Mouse (Mus musculus) stomach, postnatal 0 days (tissue): ENCODE data around the gene Dgcr8. TPM values are rescaled to one million over a fixed set of nuclear protein-coding genes. Genes with fewer than 3 reads are reported as not detected.
A peak's percentile ranks its signal among the peaks of the same experiment; 100 is the strongest.

Experiments used
- ATAC-seq: fragments of 200-750 bp; cut with Nextera tagmentation; 2 replicates; pipeline ENCODE4 v1.8.0; 2017; ENCODE audit not compliant: low FRiP score, low TSS enrichment
- DNase-seq: peaks from one replicate; pipeline ENCODE4 v3.0.0-alpha.2; 2016; ENCODE audit warnings: low spot score
- H3K27ac ChIP-seq: fragments of 300-500 bp; sonication (generic); replicated peaks from 2 replicates; pipeline ENCODE4 v1.5.1; 2014; ENCODE audit warnings: mild to moderate bottlenecking, control low read depth
- H3K27me3 ChIP-seq: fragments of 300-500 bp; sonication (generic); 2 replicates; pipeline ENCODE4 v1.6.1; 2014; ENCODE audit warnings: low read length; ENCODE audit not compliant: control insufficient read depth, insufficient read depth
- H3K36me3 ChIP-seq: fragments of 300-500 bp; sonication (generic); 2 replicates; pipeline ENCODE4 v1.6.1; 2014; ENCODE audit warnings: low read length, mixed read lengths; ENCODE audit not compliant: control insufficient read depth, insufficient read depth
- H3K4me1 ChIP-seq: fragments of 300-500 bp; sonication (generic); replicated peaks from 2 replicates; pipeline ENCODE4 v1.6.1; 2014; ENCODE audit warnings: antibody characterized with exemption; ENCODE audit not compliant: control insufficient read depth, insufficient read depth
- H3K4me2 ChIP-seq: fragments of 300-500 bp; sonication (generic); replicated peaks from 2 replicates; pipeline ENCODE4 v1.6.1; 2014; ENCODE audit warnings: low read depth, mild to moderate bottlenecking, control low read depth, moderate library complexity
- H3K4me3 ChIP-seq: fragments of 300-500 bp; sonication (generic); 2 replicates; pipeline ENCODE4 v1.5.1; 2014; ENCODE audit warnings: low read depth, low read length, control low read depth
- H3K9ac ChIP-seq: fragments of 300-500 bp; sonication (generic); 2 replicates; pipeline ENCODE4 v1.6.1; 2014; ENCODE audit warnings: mild to moderate bottlenecking, low read length, control low read depth, mixed read lengths
- H3K9me3 ChIP-seq: fragments of 300-500 bp; sonication (generic); 2 replicates; pipeline ENCODE4 v1.6.1; 2016; ENCODE audit warnings: low read length; ENCODE audit not compliant: control insufficient read depth
- CTCF ChIP-seq: IDR thresholded peaks from 2 replicates; pipeline ENCODE4 v1.5.1; 2016; ENCODE audit warnings: antibody characterized with exemption, low read depth, mild to moderate bottlenecking, moderate library complexity
- EP300 ChIP-seq: optimal IDR thresholded peaks from 2 replicates; pipeline ENCODE3; 2016; ENCODE audit warnings: antibody characterized with exemption
- WGBS: fragments of 180-500 bp; shearing (Covaris S2); extraction: QIAGEN DNeasy Blood & Tissue Kit; methylation state at CpG from one replicate; pipeline ENCODE4 v1.1.7; 2014; 5-methylcytosine and 5-hydroxymethylcytosine counted together
- microRNA counts: library from miRNA; unstranded; fragments of <30 nt; microRNA quantifications from one replicate; lab custom pipeline; 2015
- microRNA-seq: library from miRNA; unstranded; fragments of <30 nt; microRNA quantifications from one replicate; pipeline ENCODE4, GENCODE M21; 2016
- polyA plus RNA-seq: library from polyadenylated mRNA; unstranded; fragments of >200 nt; fragmentation: Nextera tagmentation; extraction: Ambion mirVana; gene quantifications from 2 replicates; pipeline ENCODE4 v1.2.1, GENCODE M21; 2015

The Dgcr8 gene
- polyA plus RNA-seq, 1 experiment from 2014 or later, result 8.4 TPM

DNA sequence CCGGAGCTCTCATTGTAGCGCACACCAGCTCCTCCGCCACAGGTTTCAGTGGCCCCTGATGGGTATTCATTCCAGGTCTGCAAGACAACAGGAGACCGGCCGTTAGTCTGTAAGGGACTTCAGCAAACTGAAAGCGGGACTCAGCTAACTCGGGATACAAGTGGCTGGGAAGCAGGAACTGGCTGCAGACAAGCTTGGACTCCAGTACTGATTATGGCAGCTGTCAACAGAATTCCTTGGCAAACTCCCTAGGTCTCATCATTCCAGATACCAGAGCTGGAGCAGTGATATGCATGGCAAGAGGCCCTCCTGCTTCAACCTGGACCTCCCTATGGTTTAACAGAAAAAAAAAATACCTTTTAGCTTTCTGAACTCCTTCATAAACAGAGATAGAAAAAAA lies 74.2 kb downstream of the Dgcr8 start:
- TF ChIP-seq CTCF (no peak), EP300 (no peak)
- H3K9ac ChIP-seq, result no peak overlapping the region

GRCm38 (mm10) chr16:18213689-18214088 lies 75.4 kb downstream of the Dgcr8 start:
- TF ChIP-seq CTCF, result no peak
- TF ChIP-seq EP300, result no peak
- H3K36me3 ChIP-seq, result no peaks in the 10 kb centered on the region
- no peak overlapping the region for H3K4me3 ChIP-seq
- H3K27ac ChIP-seq, result no peak overlapping the region
- H3K4me2 ChIP-seq, result no peak overlapping the region
- no peaks in the 10 kb centered on the region for H3K4me1 ChIP-seq
- H3K9ac ChIP-seq, result no peak overlapping the region
- ATAC-seq (0 out of 2 replicates have a peak, but pooled peaks have one; percentile 24), DNase-seq (no peak)
- no peaks in the 10 kb centered on the region; the same call in 1 of the 2 replicates for H3K27me3 ChIP-seq
- 67% methylated on average over 6 of the region's 6 CpGs for WGBS
- H3K9me3 ChIP-seq, result no peaks in the 10 kb centered on the region

More for the DNA sequence above, 74.2 kb downstream of the Dgcr8 start:
- ATAC-seq (no peak), DNase-seq (no peak)
- H3K9me3 ChIP-seq, result no peaks in the 10 kb centered on the region
- H3K4me1 ChIP-seq, result 0 out of 2 replicates have a peak, but pooled peaks cover 2% of the 10 kb centered on the region
- no peaks in the 10 kb centered on the region for H3K27me3 ChIP-seq
- H3K4me3 ChIP-seq, result no peak overlapping the region
- no peak overlapping the region for H3K4me2 ChIP-seq
- 67% methylated on average over 7 of the region's 7 CpGs for WGBS
- no peaks in the 10 kb centered on the region for H3K36me3 ChIP-seq
- H3K27ac ChIP-seq, result no peak overlapping the region

GRCm38 (mm10) chr16:18211417-18212171 lies 77.5 kb downstream of the Dgcr8 start:
- no peaks in the 10 kb centered on the region for H3K9me3 ChIP-seq
- ATAC-seq (no peak; the same call in 1 of the 2 replicates), DNase-seq (peak; percentile 84)
- H3K27ac ChIP-seq, result no peak overlapping the region
- TF ChIP-seq EP300 (no peak), CTCF (peak; percentile 99)
- H3K4me2 ChIP-seq, result no peak overlapping the region
- 44% methylated on average over 10 of the region's 10 CpGs for WGBS
- H3K27me3 ChIP-seq, result no peaks in the 10 kb centered on the region; the same call in 1 of the 2 replicates
- H3K4me3 ChIP-seq, result no peak overlapping the region
- H3K36me3 ChIP-seq, result no peaks in the 10 kb centered on the region
- H3K9ac ChIP-seq, result no peak overlapping the region
- no peaks in the 10 kb centered on the region for H3K4me1 ChIP-seq

DNA sequence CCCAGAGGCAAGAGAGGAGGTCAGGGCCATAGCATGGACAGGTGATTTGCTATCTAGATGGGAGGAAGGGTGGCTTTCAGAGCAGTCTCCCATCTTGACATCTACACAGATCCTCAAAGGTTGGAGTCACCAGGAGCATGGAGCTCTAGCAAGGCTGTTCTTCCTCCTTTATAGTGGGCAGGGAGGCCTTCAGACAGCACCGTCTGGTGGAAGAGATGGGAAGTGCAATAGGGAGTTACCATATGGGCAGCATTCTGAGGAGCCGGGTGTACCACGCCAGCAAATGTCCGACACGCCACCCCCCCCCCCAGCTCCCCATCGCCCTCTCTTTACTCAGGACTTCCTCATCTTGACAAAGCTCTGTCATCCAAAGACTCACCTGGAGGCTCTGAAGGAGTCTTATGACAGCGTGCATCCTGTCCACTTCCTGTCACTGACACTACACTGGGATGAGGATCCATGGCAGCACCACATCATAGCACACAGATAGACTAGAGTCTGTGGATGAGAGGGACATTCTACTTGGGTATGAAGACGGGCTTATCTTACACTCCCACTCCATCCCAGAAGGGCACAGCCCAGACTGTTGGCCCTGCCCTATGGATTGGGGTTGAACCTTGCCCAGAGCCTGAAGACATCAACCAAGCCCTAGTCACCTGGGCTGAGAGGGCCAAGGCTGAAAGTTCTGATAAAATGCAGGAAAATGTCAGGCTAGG lies 78.2 kb downstream of the Dgcr8 start:
- peak; percentile 90 for TF ChIP-seq CTCF
- no peak for TF ChIP-seq EP300
- Histone ChIP-seq H3K27ac (no peak overlapping the region), H3K4me1 (no peaks in the 10 kb centered on the region), H3K9me3 (no peaks in the 10 kb centered on the region), H3K4me3 (no peak overlapping the region), H3K36me3 (no peaks in the 10 kb centered on the region), H3K9ac (no peak overlapping the region), H3K4me2 (no peak overlapping the region), H3K27me3 (no peaks in the 10 kb centered on the region; the same call in 1 of the 2 replicates)
- 20% methylated on average over 8 of the region's 8 CpGs for WGBS
- ATAC-seq, result peak; percentile 31; the same call in 1 of the 2 replicates
- DNase-seq, result peak; percentile 82

MicroRNA genes within 50 kb of the gene (microRNA counts, 519-probe panel; counts per million panel counts)
- microRNA mmu-miR-1306 (lab: Ali Mortazavi, UCI), result not detected
- microRNA mmu-miR-185 (lab: Ali Mortazavi, UCI), result 3,606 counts per million, percentile 20 among the panel's probes with 10 or more counts

Small RNAs within 50 kb of the gene (microRNA-seq; reads per million reads assigned to microRNA genes)
- gene Gm24572 (not detected), gene Mir1306 (120 reads per million, percentile 47 among the genes with 10 or more reads in this experiment), gene Mir185 (229 reads per million, percentile 55 among the genes with 10 or more reads in this experiment)

Other genes with a start within 250 kb of the Dgcr8 start
- 82.8 and 85.8 TPM in 2 replicates for gene Dgcr6, start 236.4 kb downstream of the Dgcr8 start, polyA plus RNA-seq
- 9.3 and 10.7 TPM in 2 replicates for gene Prodh, start 199.0 kb downstream of the Dgcr8 start, polyA plus RNA-seq
- 1.1 TPM in 2 replicates for gene Rtn4r, start 161.6 kb downstream of the Dgcr8 start, polyA plus RNA-seq
- not detected in 2 replicates for gene Ccdc188, start 71.4 kb downstream of the Dgcr8 start, polyA plus RNA-seq
- 6.8 and 7.8 TPM in 2 replicates for gene Zdhhc8, start 54.1 kb downstream of the Dgcr8 start, polyA plus RNA-seq
- gene Trmt2a, start 40.6 kb downstream of the Dgcr8 start, polyA plus RNA-seq, result 35.4 and 39.8 TPM in 2 replicates
- gene Ranbp1, start 40.5 kb downstream of the Dgcr8 start, polyA plus RNA-seq, result 236 and 273 TPM in 2 replicates
- gene Gm49776, start 30.9 kb downstream of the Dgcr8 start, polyA plus RNA-seq, result 0.67 and 1.8 TPM in 2 replicates
- gene Tango2, start 58.9 kb upstream of the Dgcr8 start, polyA plus RNA-seq, result 16.2 and 16.9 TPM in 2 replicates
- 7.8 and 8.7 TPM in 2 replicates for gene Arvcf, start 58.9 kb upstream of the Dgcr8 start, polyA plus RNA-seq
- 16.2 and 16.8 TPM in 2 replicates for gene Txnrd2, start 137.1 kb upstream of the Dgcr8 start, polyA plus RNA-seq
- gene Comt, start 137.6 kb upstream of the Dgcr8 start, polyA plus RNA-seq, result 95.1 and 99.6 TPM in 2 replicates
- gene Gnb1l, start 209.5 kb upstream of the Dgcr8 start, polyA plus RNA-seq, result 8.3 and 9.0 TPM in 2 replicates
- 0.74 and 1.1 TPM in 2 replicates for gene Rtl10, start 209.7 kb upstream of the Dgcr8 start, polyA plus RNA-seq